Mouse (Mus musculus) heart, adult 2 months (tissue): ENCODE measurements at regions not wholly inside any gene's neighbourhood (a gene's known extent, or its start where the extent isn't known, plus 50 kb on each side); places are given as distances from the start of the nearest gene placed in this dataset.

Source experiments
- CTCF ChIP-seq: fragments of 200-600 bp; IDR thresholded peaks from 2 replicates; pipeline ENCODE4 v1.8.1; 2022; ENCODE audit warnings: antibody characterized with exemption, mild to moderate bottlenecking, moderate library complexity
- POLR2A ChIP-seq: fragments of 200-500 bp; IDR thresholded peaks from 2 replicates; pipeline ENCODE4 v1.6.1; 2011; ENCODE audit warnings: mild to moderate bottlenecking, low read depth, low read length, control low read depth; ENCODE audit not compliant: insufficient read depth

DNA sequence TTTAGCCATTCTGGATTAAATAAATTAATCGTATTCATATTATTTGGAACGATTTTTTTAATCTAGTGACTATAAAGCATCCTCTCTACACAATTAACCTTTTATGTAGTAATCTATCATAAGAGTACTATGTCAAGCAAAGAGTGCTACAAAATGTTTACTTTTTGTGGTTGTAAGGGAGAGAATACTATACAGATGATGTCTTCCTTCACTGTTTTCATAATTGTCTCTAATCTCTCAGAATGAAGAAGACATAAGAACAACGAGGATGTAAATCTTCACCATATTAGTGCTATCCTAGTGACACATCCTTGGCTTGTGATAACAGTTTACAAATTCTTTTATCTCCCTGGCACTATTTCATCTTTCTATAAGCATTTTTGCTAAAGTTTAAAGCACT, 735.6 kb downstream of the Flrt2 start:
- no peak for TF ChIP-seq CTCF
- TF ChIP-seq POLR2A = no peak
